Mouse (Mus musculus): ENCODE measurements at regions not wholly inside any gene's neighbourhood (a gene's known extent, or its start where the extent isn't known, plus 50 kb on each side); places are given as distances from the start of the nearest gene placed in this dataset.

- 96% methylated on average over 1 of the region's 1 CpGs for WGBS
- H3K4me3 ChIP-seq (ENCODE audit: control insufficient read depth in 1 of 2, insufficient read depth in 1 of 2, low read depth in 1 of 2, low read length in 2 of 2) = no peak overlapping the region
- no peaks in the 10 kb centered on the region for H3K36me3 ChIP-seq (ENCODE audit: control insufficient read depth, insufficient read depth, low read length)
- H3K27ac ChIP-seq (replicated peaks in 1 of 2; ENCODE audit: control insufficient read depth in 1 of 2, insufficient read depth in 1 of 2, low read depth in 2 of 2, low read length in 2 of 2) = no peak overlapping the region
- ATAC-seq (ENCODE audit: insufficient number of reproducible peaks, insufficient read depth, low FRiP score, low read depth) = no peak
- no peak overlapping the region for H3K9ac ChIP-seq (ENCODE audit: low read length)
- H3K4me2 ChIP-seq (ENCODE audit: low read length) = no peak overlapping the region
- peaks cover 2 to 3% of the 10 kb centered on the region in 2 experiments; a peak in 1 of 4 replicates for H3K4me1 ChIP-seq (ENCODE audit: control insufficient read depth in 2 of 2, insufficient read depth in 2 of 2, low read length in 2 of 2)
- H3K27me3 ChIP-seq (ENCODE audit: control insufficient read depth, insufficient read depth, low read length) = no peaks in the 10 kb centered on the region
- no peaks in the 10 kb centered on the region for H3K9me3 ChIP-seq (ENCODE audit: control insufficient read depth, low read length)
Measured at GRCm38 (mm10) chr19:21150241-21150640, 121.8 kb upstream of the Zfand5 start.

DNA sequence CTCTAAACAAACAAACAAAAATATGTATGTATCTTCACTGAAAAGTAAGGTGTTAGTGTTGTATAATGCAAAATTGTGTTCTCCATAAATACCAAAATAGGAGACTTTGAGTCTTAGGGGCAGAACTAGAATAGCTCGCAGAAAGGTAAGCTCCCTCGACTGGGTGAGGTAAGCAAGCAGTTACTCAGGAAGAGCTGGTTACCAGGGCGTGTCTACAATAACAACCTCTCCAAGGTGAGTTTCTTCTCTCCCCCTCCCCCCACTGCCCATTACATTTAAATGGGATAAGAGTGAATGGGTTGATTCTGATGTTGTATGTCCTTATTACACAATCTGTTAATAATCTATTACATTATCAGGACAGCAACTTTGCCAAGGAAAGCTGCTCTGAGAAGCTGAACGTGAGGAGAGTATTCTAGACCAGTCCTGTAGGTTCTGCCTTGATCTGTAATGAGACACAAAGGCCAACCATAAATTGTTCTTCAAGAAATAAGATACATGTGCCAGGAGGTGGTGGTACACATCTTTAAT, 125.2 kb upstream of the Zfand5 start:
- ATAC-seq (ENCODE audit: insufficient number of reproducible peaks, insufficient read depth, low FRiP score, low read depth) = no peak
- H3K4me2 ChIP-seq (ENCODE audit: low read length) = no peak overlapping the region

GRCm38 (mm10) chr19:21144659-21145283, 127.3 kb upstream of the Zfand5 start:
- ATAC-seq (ENCODE audit: insufficient number of reproducible peaks, insufficient read depth, low FRiP score, low read depth) = peak; percentile 56; the same call in 1 of the 2 replicates
- H3K27ac ChIP-seq (replicated peaks in 1 of 2; ENCODE audit: control insufficient read depth in 1 of 2, insufficient read depth in 1 of 2, low read depth in 2 of 2, low read length in 2 of 2) = no peak overlapping the region
- peaks cover 5 to 8% of the 10 kb centered on the region in 2 experiments; a peak in 3 of 4 replicates for H3K4me1 ChIP-seq (ENCODE audit: control insufficient read depth in 2 of 2, insufficient read depth in 2 of 2, low read length in 2 of 2)
- peak overlapping the region; percentile 43 for H3K4me2 ChIP-seq (ENCODE audit: low read length)
- no peak overlapping the region for H3K4me3 ChIP-seq (ENCODE audit: control insufficient read depth in 1 of 2, insufficient read depth in 1 of 2, low read depth in 1 of 2, low read length in 2 of 2)
- H3K9me3 ChIP-seq (ENCODE audit: control insufficient read depth, low read length) = no peaks in the 10 kb centered on the region
- no peaks in the 10 kb centered on the region; the same call in 1 of the 2 replicates for H3K27me3 ChIP-seq (ENCODE audit: control insufficient read depth, insufficient read depth, low read length)
- no peaks in the 10 kb centered on the region for H3K36me3 ChIP-seq (ENCODE audit: control insufficient read depth, insufficient read depth, low read length)
- no peak overlapping the region for H3K9ac ChIP-seq (ENCODE audit: low read length)
- 26% methylated on average over 13 of the region's 13 CpGs for WGBS

More for the DNA sequence above, 125.2 kb upstream of the Zfand5 start:
- Histone ChIP-seq H3K36me3 (ENCODE audit: control insufficient read depth, insufficient read depth, low read length) (no peaks in the 10 kb centered on the region), H3K4me3 (ENCODE audit: control insufficient read depth in 1 of 2, insufficient read depth in 1 of 2, low read depth in 1 of 2, low read length in 2 of 2) (no peak overlapping the region), H3K9ac (ENCODE audit: low read length) (no peak overlapping the region), H3K27me3 (ENCODE audit: control insufficient read depth, insufficient read depth, low read length) (no peaks in the 10 kb centered on the region; the same call in 1 of the 2 replicates), H3K9me3 (ENCODE audit: control insufficient read depth, low read length) (no peaks in the 10 kb centered on the region), H3K27ac (replicated peaks in 1 of 2; ENCODE audit: control insufficient read depth in 1 of 2, insufficient read depth in 1 of 2, low read depth in 2 of 2, low read length in 2 of 2) (no peak overlapping the region), H3K4me1 (ENCODE audit: control insufficient read depth in 2 of 2, insufficient read depth in 2 of 2, low read length in 2 of 2) (peaks cover 5 to 8% of the 10 kb centered on the region in 2 experiments)
- WGBS = 82% methylated on average over 4 of the region's 4 CpGs

DNA sequence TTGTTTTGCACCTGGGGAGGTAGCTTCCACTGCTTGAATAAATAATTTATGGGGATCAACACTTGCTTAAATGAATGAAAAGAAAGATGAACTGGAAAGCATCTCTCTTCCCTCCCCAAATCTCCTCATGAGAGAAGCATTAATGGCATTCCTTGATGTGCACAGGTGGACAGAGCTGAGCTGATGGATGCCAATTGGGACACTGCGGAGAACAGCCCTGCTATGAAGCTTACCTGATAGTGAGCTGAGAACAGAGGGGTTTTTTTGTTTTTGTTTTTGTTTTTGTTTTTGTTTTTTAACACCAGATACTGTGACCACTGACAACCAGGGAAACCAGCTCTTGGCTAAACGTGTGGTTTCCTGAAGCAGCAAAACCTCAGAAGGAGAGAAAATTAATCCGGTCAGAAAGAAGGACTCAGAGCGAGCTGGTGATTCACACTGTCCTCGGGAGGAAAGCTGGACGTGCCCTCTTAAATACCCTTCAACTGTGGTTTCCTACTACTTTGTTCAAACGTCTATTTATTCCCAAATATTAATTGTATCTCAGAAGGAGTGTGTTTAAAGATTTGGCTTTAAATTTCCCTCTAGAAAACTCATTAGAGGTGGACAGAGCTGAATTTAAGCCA, 128.0 kb upstream of the Zfand5 start:
- Histone ChIP-seq H3K4me3 (ENCODE audit: control insufficient read depth in 1 of 2, insufficient read depth in 1 of 2, low read depth in 1 of 2, low read length in 2 of 2) (no peak overlapping the region), H3K27me3 (ENCODE audit: control insufficient read depth, insufficient read depth, low read length) (no peaks in the 10 kb centered on the region; the same call in 1 of the 2 replicates), H3K9ac (ENCODE audit: low read length) (no peak overlapping the region), H3K4me2 (ENCODE audit: low read length) (peak overlapping the region; percentile 43), H3K27ac (replicated peaks in 1 of 2; ENCODE audit: control insufficient read depth in 1 of 2, insufficient read depth in 1 of 2, low read depth in 2 of 2, low read length in 2 of 2) (no peak overlapping the region), H3K36me3 (ENCODE audit: control insufficient read depth, insufficient read depth, low read length) (no peaks in the 10 kb centered on the region), H3K4me1 (ENCODE audit: control insufficient read depth in 2 of 2, insufficient read depth in 2 of 2, low read length in 2 of 2) (peaks cover 5 to 8% of the 10 kb centered on the region in 2 experiments; a peak in 3 of 4 replicates), H3K9me3 (ENCODE audit: control insufficient read depth, low read length) (no peaks in the 10 kb centered on the region)
- WGBS = 45% methylated on average over 7 of the region's 7 CpGs
- ATAC-seq (ENCODE audit: insufficient number of reproducible peaks, insufficient read depth, low FRiP score, low read depth) = no peak

DNA sequence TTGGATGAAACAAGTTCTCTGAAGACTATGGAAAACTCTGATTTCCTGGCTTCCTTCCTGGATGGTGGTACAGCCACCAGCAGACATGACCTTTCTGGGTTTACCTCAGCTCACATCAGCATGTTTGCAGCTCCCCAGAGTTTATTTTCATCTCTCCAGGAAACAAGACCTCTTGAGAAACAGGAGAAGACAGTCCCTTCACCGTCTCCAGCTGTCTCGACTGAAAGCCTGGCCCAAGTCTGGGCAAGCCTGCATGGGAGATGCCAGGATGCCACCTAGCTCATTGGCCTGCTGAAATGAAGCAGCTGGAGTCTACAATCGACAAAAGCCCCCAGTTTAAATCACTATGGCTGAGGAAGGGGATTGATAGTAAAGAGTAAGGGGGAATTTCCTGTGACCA, 131.6 kb upstream of the Zfand5 start:
- Histone ChIP-seq H3K9ac (ENCODE audit: low read length) (no peak overlapping the region), H3K27ac (replicated peaks in 1 of 2; ENCODE audit: control insufficient read depth in 1 of 2, insufficient read depth in 1 of 2, low read depth in 2 of 2, low read length in 2 of 2) (no peak overlapping the region), H3K4me1 (ENCODE audit: control insufficient read depth in 2 of 2, insufficient read depth in 2 of 2, low read length in 2 of 2) (peaks cover 5 to 8% of the 10 kb centered on the region in 2 experiments; a peak in 3 of 4 replicates), H3K9me3 (ENCODE audit: control insufficient read depth, low read length) (no peaks in the 10 kb centered on the region), H3K4me3 (ENCODE audit: control insufficient read depth in 1 of 2, insufficient read depth in 1 of 2, low read depth in 1 of 2, low read length in 2 of 2) (no peak overlapping the region), H3K27me3 (ENCODE audit: control insufficient read depth, insufficient read depth, low read length) (no peaks in the 10 kb centered on the region; the same call in 1 of the 2 replicates), H3K4me2 (ENCODE audit: low read length) (no peak overlapping the region), H3K36me3 (ENCODE audit: control insufficient read depth, insufficient read depth, low read length) (no peaks in the 10 kb centered on the region)
- ATAC-seq (ENCODE audit: insufficient number of reproducible peaks, insufficient read depth, low FRiP score, low read depth) = no peak
- WGBS = 36% methylated on average over 3 of the region's 3 CpGs

DNA sequence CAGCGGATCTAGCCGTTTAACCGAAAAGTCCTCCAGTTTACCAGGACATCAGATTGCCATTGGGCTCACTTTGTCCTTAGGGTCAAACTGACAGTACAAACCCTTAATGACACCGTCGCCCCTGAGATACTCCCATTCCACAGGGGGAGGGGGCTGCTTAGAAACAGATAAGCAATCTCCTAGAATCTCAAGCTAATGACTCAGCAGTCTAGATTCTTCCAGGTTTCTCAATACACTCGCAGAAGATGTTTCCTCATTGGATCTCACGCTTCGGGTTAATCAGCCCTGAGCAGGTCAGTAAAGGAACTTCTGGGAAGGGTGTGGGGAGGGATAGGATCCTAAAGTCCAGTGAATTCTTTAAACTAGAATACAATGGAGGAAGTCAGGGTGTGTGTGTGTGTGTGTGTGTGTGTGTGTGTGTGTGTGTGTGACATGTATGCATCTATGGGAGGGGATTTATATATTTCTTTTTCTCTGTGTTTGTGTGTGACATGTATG, 133.0 kb upstream of the Zfand5 start:
- no peaks in the 10 kb centered on the region; the same call in 1 of the 2 replicates for H3K27me3 ChIP-seq (ENCODE audit: control insufficient read depth, insufficient read depth, low read length)
- no peak overlapping the region for H3K9ac ChIP-seq (ENCODE audit: low read length)
- H3K36me3 ChIP-seq (ENCODE audit: control insufficient read depth, insufficient read depth, low read length) = no peaks in the 10 kb centered on the region
- H3K4me1 ChIP-seq (ENCODE audit: control insufficient read depth in 2 of 2, insufficient read depth in 2 of 2, low read length in 2 of 2) = 0 out of 4 replicates have a peak, but pooled peaks cover 2% of the 10 kb centered on the region in 2 experiments
- H3K4me3 ChIP-seq (ENCODE audit: control insufficient read depth in 1 of 2, insufficient read depth in 1 of 2, low read depth in 1 of 2, low read length in 2 of 2) = no peak overlapping the region
- H3K4me2 ChIP-seq (ENCODE audit: low read length) = no peak overlapping the region
- 60% methylated on average over 8 of the region's 8 CpGs for WGBS
- no peaks in the 10 kb centered on the region for H3K9me3 ChIP-seq (ENCODE audit: control insufficient read depth, low read length)
- no peak for ATAC-seq (ENCODE audit: insufficient number of reproducible peaks, insufficient read depth, low FRiP score, low read depth)
- no peak overlapping the region for H3K27ac ChIP-seq (replicated peaks in 1 of 2; ENCODE audit: control insufficient read depth in 1 of 2, insufficient read depth in 1 of 2, low read depth in 2 of 2, low read length in 2 of 2)

GRCm38 (mm10) chr19:21136756-21137155, 135.3 kb upstream of the Zfand5 start:
- ATAC-seq (ENCODE audit: insufficient number of reproducible peaks, insufficient read depth, low FRiP score, low read depth) = no peak
- WGBS = 69% methylated on average over 1 of the region's 1 CpGs
- H3K4me2 ChIP-seq (ENCODE audit: low read length) = no peak overlapping the region
- H3K36me3 ChIP-seq (ENCODE audit: control insufficient read depth, insufficient read depth, low read length) = no peaks in the 10 kb centered on the region
- no peak overlapping the region for H3K27ac ChIP-seq (replicated peaks in 1 of 2; ENCODE audit: control insufficient read depth in 1 of 2, insufficient read depth in 1 of 2, low read depth in 2 of 2, low read length in 2 of 2)
- H3K4me3 ChIP-seq (ENCODE audit: control insufficient read depth in 1 of 2, insufficient read depth in 1 of 2, low read depth in 1 of 2, low read length in 2 of 2) = no peak overlapping the region
- H3K27me3 ChIP-seq (ENCODE audit: control insufficient read depth, insufficient read depth, low read length) = no peaks in the 10 kb centered on the region
- 0 out of 4 replicates have a peak, but pooled peaks cover 2% of the 10 kb centered on the region in 2 experiments for H3K4me1 ChIP-seq (ENCODE audit: control insufficient read depth in 2 of 2, insufficient read depth in 2 of 2, low read length in 2 of 2)
- no peak overlapping the region for H3K9ac ChIP-seq (ENCODE audit: low read length)
- no peaks in the 10 kb centered on the region for H3K9me3 ChIP-seq (ENCODE audit: control insufficient read depth, low read length)
